Mouse (Mus musculus) CH12.LX (cell line): ENCODE results near the gene Gm1123. TPM values are rescaled to one million over a fixed set of nuclear protein-coding genes. Genes with fewer than 3 reads are reported as not detected.
A peak's percentile ranks its signal among the peaks of the same experiment; 100 is the strongest.

Experiments
- DNase-seq: peaks from one replicate; pipeline ENCODE4 v3.0.0-alpha.2; 2013; ENCODE audit errors: extremely low read depth
- H3K27ac ChIP-seq: 2 replicates; pipeline ENCODE4 v1.5.1; 2012; ENCODE audit warnings: low read depth, mild to moderate bottlenecking, control low read depth, moderate library complexity; ENCODE audit not compliant: insufficient read depth
- H3K27me3 ChIP-seq: replicated peaks from 2 replicates; pipeline ENCODE3; 2012; ENCODE audit warnings: inconsistent platforms
- H3K36me3 ChIP-seq, 2 experiments: replicated peaks in 1 of 2; 2 replicates each; pipeline versions ENCODE3 to v1.6.1; 2012; ENCODE audit warnings: inconsistent platforms in 1 of 2, low read length in 1 of 2, mild to moderate bottlenecking in 1 of 2, mixed read lengths in 1 of 2, moderate library complexity in 1 of 2; ENCODE audit not compliant: control insufficient read depth in 1 of 2, insufficient read depth in 1 of 2
- H3K4me1 ChIP-seq, 2 experiments: 2 replicates each; pipeline ENCODE4 v1.6.1; 2012; ENCODE audit warnings: inconsistent platforms in 1 of 2, moderate library complexity in 1 of 2; ENCODE audit not compliant: insufficient read depth in 2 of 2, control insufficient read depth in 1 of 2
- H3K4me2 ChIP-seq: 2 replicates; pipeline ENCODE4 v1.6.1; 2012; ENCODE audit warnings: low read depth, mild to moderate bottlenecking, control low read depth; ENCODE audit not compliant: poor library complexity, insufficient read depth, severe bottlenecking
- H3K4me3 ChIP-seq, 3 experiments: fragments of 150-350 bp in 1 of 3; sonication (generic) in 1 of 3; replicated peaks in 1 of 3; 2 replicates each; pipeline versions ENCODE3 to v1.5.1; 2011 to 2012; ENCODE audit warnings: low read depth in 2 of 3, low read length in 2 of 3, mild to moderate bottlenecking in 2 of 3, moderate library complexity in 2 of 3, control low read depth in 1 of 3, improper control_type of control experiment in 1 of 3, inconsistent platforms in 1 of 3, mixed read lengths in 1 of 3; ENCODE audit not compliant: poor library complexity in 1 of 3
- H3K79me2 ChIP-seq: replicated peaks from 2 replicates; pipeline ENCODE4 v1.6.1; 2012; ENCODE audit warnings: mild to moderate bottlenecking, moderate library complexity; ENCODE audit not compliant: control insufficient read depth, poor library complexity, insufficient read depth, severe bottlenecking; ENCODE audit errors: extremely low read depth
- H3K9ac ChIP-seq: 2 replicates; pipeline ENCODE4 v1.6.1; 2012; ENCODE audit warnings: low read depth, mild to moderate bottlenecking, control low read depth, moderate library complexity; ENCODE audit not compliant: insufficient read depth
- H3K9me3 ChIP-seq: replicated peaks from 2 replicates; pipeline ENCODE3; 2012; ENCODE audit warnings: low read length, inconsistent platforms, mixed read lengths
- CHD1 ChIP-seq: IDR thresholded peaks from 2 replicates; pipeline ENCODE4 v1.6.1; 2012; ENCODE audit warnings: low read depth, low read length, improper control_type of control experiment, inconsistent platforms
- CTCF ChIP-seq, 2 experiments: IDR thresholded peaks in 1 of 2; conservative IDR thresholded peaks in 1 of 2; 2 replicates each; pipeline ENCODE4 v1.5.1; 2011 to 2012; ENCODE audit warnings: low read depth in 2 of 2, low read length in 2 of 2, improper control_type of control experiment in 1 of 2, inconsistent platforms in 1 of 2, mild to moderate bottlenecking in 1 of 2, moderate library complexity in 1 of 2
- E2F4 ChIP-seq: IDR thresholded peaks from 2 replicates; pipeline ENCODE4 v1.6.1; 2011; ENCODE audit warnings: low read depth, low read length, improper control_type of control experiment; ENCODE audit not compliant: insufficient replicate concordance
- EP300 ChIP-seq: IDR thresholded peaks from 2 replicates; pipeline ENCODE4 v1.6.1; 2011; ENCODE audit warnings: low read length, improper control_type of control experiment
- ETS1 ChIP-seq: conservative IDR thresholded peaks from 2 replicates; pipeline ENCODE4 v1.6.1; 2012; ENCODE audit warnings: low read depth, mild to moderate bottlenecking, inconsistent platforms, low read length, improper control_type of control experiment, moderate library complexity
- JUN ChIP-seq: IDR thresholded peaks from 2 replicates; pipeline ENCODE4 v1.6.1; 2011; ENCODE audit warnings: low read depth, mild to moderate bottlenecking, low read length, improper control_type of control experiment, moderate library complexity; ENCODE audit not compliant: insufficient read depth
- KAT2A ChIP-seq: IDR thresholded peaks from 2 replicates; pipeline ENCODE4 v1.6.1; 2012; ENCODE audit warnings: low read length, improper control_type of control experiment, inconsistent platforms; ENCODE audit not compliant: insufficient replicate concordance
- MYC ChIP-seq: IDR thresholded peaks from 2 replicates; pipeline ENCODE4 v1.6.1; 2011; ENCODE audit warnings: low read depth, mild to moderate bottlenecking, improper control_type of control experiment, low read length
- NELFE ChIP-seq: IDR thresholded peaks from 2 replicates; pipeline ENCODE4 v1.6.1; 2011; ENCODE audit warnings: low read depth, low read length, improper control_type of control experiment
- RAD21 ChIP-seq: IDR thresholded peaks from 2 replicates; pipeline ENCODE4 v1.6.1; 2011; ENCODE audit warnings: low read depth, mild to moderate bottlenecking, low read length, improper control_type of control experiment, moderate library complexity
- RCOR1 ChIP-seq: conservative IDR thresholded peaks from 2 replicates; pipeline ENCODE4 v1.6.1; 2012; ENCODE audit warnings: low read depth, mild to moderate bottlenecking, inconsistent platforms, low read length, improper control_type of control experiment
- SMC3 ChIP-seq: IDR thresholded peaks from 2 replicates; pipeline ENCODE4 v1.6.1; 2011; ENCODE audit warnings: low read depth, low read length, improper control_type of control experiment
- USF1 ChIP-seq: IDR thresholded peaks from 2 replicates; pipeline ENCODE4 v1.6.1; 2014; ENCODE audit warnings: low read depth, mild to moderate bottlenecking, inconsistent platforms, low read length, improper control_type of control experiment
- USF2 ChIP-seq: conservative IDR thresholded peaks from 2 replicates; pipeline ENCODE4 v1.6.1; 2011; ENCODE audit warnings: low read depth, low read length, improper control_type of control experiment
- ZC3H11A ChIP-seq: IDR thresholded peaks from 2 replicates; pipeline ENCODE4 v1.6.1; 2012; ENCODE audit warnings: low read depth, mild to moderate bottlenecking, inconsistent platforms, low read length, improper control_type of control experiment
- ZKSCAN1 ChIP-seq: IDR thresholded peaks from 2 replicates; pipeline ENCODE4 v1.6.1; 2012; ENCODE audit warnings: low read depth, inconsistent platforms, low read length, improper control_type of control experiment, borderline replicate concordance
- ZNF384 ChIP-seq: IDR thresholded peaks from 2 replicates; pipeline ENCODE4 v1.6.1; 2012; ENCODE audit warnings: low read depth, low read length, improper control_type of control experiment, inconsistent platforms
- dilution Hi-C: fragments of 300-500 bp; cut with MboI; formaldehyde crosslinking; loops from 2 replicates; pipeline ENCODE4 v1.14.3; 2020; ENCODE audit warnings: low sequenced_read_pairs; ENCODE audit not compliant: extremely low pct_unique_long_range_greater_than_20kb, extremely low pct_ligation_motif_present
- in situ Hi-C: fragments of 300-500 bp; cut with MboI; formaldehyde crosslinking; loops from 3 replicates; pipeline ENCODE4 v1.14.3; 2019; ENCODE audit warnings: low sequenced_read_pairs, low pct_ligation_motif_present, low pct_unique_long_range_greater_than_20kb, mixed read lengths
- polyA plus RNA-seq: library from polyadenylated mRNA; unstranded; fragments of >175 nt; gene quantifications from 2 replicates; pipeline ENCODE4 v1.2.1, GENCODE M21; 2012; ENCODE audit warnings: low read depth; ENCODE audit not compliant: insufficient read length
- total RNA-seq, 2 experiments: library from RNA; depleted of rRNA; stranded (reverse); fragments of 300-350 nt in 1 of 2; fragments of >200 nt in 1 of 2; gene quantifications; 2 replicates each; pipeline ENCODE4 v1.2.3; 2012 to 2014

Gene Gm1123
- total and polyA plus RNA-seq, 3 experiments = not detected

DNA sequence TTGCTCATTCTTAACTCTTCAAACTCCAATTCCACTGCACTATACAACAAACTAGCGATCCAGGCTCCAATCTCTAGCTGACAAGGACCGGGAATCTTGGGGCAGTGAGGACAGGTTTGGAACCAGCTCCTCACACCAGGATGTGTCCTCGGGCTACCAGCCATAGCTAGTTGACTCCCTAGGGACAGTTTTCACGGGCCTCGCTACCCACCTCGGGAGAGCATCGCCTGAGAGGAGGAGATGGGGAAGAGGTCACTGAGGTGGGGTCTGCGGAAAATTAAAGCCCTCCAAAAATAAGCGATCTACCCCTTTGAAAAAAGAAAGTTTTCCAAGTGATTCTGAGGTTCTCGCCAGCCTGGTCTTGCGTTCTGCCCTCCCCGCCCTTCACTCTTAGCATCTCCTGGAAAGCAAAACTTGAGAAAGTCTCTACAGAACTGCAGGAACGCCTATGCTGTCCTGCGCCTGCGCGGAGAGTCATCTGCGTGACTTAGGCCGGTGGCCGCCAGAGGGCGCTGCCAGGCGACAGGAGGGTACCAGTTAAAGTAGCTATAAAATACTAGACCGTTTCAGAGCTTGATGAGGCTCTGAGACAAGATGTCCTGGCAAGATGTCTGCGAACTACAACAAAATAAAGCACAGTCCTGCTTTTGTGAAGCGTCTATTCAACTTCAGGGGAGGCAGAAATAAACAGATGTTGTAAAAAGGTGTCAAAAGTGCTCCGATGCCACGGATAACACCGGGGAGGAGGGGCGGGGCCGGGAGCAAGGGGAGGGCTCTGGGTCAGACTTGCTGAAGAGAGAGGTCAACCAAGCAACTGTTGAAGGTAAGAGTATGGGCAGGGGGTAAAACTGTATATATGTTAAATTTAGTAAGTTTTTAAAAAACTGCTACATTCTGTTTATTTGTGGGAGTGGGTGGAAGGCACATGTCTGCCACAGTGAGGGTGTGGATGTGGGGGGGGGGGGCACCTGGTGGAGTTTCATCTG is 55.8 kb downstream of the Gm1123 start (continued):
- TF ChIP-seq USF1 (no peak), NELFE (peak; percentile 72), CHD1 (no peak), ZKSCAN1 (no peak), ZC3H11A (no peak), USF2 (no peak), ZNF384 (no peak), E2F4 (no peak)
- TF ChIP-seq, all 38 proteins: peak for 17

DNA sequence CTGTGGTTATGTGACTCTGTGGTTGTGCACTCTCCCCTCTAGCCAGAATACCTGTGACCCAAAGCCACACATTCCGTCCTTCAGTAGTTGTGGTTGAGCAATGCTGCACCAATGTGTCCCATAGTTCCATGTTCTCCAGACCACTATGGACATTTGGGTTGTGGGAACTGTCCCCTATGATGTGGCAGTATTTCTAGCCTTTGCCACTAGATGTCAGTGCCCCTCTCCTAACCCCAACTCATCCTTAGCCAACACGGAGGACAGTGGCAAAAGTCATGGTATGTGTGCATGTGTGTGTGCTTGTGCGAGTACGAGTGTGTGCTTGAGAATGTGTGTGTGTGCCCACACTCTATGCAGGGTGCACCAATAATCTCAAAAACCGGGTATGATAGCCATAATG is 59.0 kb downstream of the Gm1123 start:
- in situ Hi-C loops = no loop called here
- Histone ChIP-seq H3K9me3 (no peaks in the 10 kb centered on the region), H3K27me3 (peaks cover 17% of the 10 kb centered on the region), H3K79me2 (no peaks in the 10 kb centered on the region), H3K4me1 (peaks cover 0 to 5% of the 10 kb centered on the region in 2 experiments; a peak in 1 of 4 replicates), H3K4me3 (no peak overlapping the region), H3K27ac (no peak overlapping the region), H3K4me2 (no peak overlapping the region), H3K9ac (no peak overlapping the region), H3K36me3 (no peaks in the 10 kb centered on the region)
- dilution Hi-C loops = no loop called here
- DNase-seq = peak; percentile 28
- TF ChIP-seq CTCF (conservative IDR thresholded peaks at IDR 0.05 in 1 of 2, IDR thresholded peaks at IDR 0.05 in 1 of 2; ENCODE audit: low read depth in 2 of 2, low read length in 2 of 2) = peak; percentile 42 to 76; a peak in 3 of 4 replicates
- peak; percentile 76 for TF ChIP-seq RAD21
- TF ChIP-seq ZKSCAN1 = no peak
- no peak for TF ChIP-seq ETS1
- TF ChIP-seq SMC3 = peak; percentile 61
- TF ChIP-seq MYC = no peak
- no peak for TF ChIP-seq JUN
- TF ChIP-seq RCOR1 = no peak
- TF ChIP-seq USF2 = no peak
- no peak for TF ChIP-seq EP300

- Histone ChIP-seq H3K9me3 (no peaks in the 10 kb centered on the region), H3K4me1 (peaks cover 0 to 5% of the 10 kb centered on the region in 2 experiments; a peak in 1 of 4 replicates), H3K27me3 (peaks cover 17% of the 10 kb centered on the region), H3K36me3 (no peaks in the 10 kb centered on the region), H3K4me2 (no peak overlapping the region), H3K9ac (no peak overlapping the region), H3K79me2 (no peaks in the 10 kb centered on the region), H3K27ac (no peak overlapping the region), H3K4me3 (no peak overlapping the region)
- DNase-seq = no peak
- dilution Hi-C loops = no loop called here
- no peak for TF ChIP-seq KAT2A
- in situ Hi-C loops = no loop called here
Measured at GRCm38 (mm10) chr9:98976081-98976480, 59.4 kb downstream of the Gm1123 start.
